Mouse (Mus musculus) midbrain, postnatal 0 days (tissue): ENCODE data around the gene Adamts10. TPM values are rescaled to one million over a fixed set of nuclear protein-coding genes. Genes with fewer than 3 reads are reported as not detected.

Experiments
- ATAC-seq: fragments of 200-750 bp; cut with Nextera tagmentation; 2 replicates; pipeline ENCODE4 v1.8.0; 2017; ENCODE audit warnings: moderate number of reproducible peaks, mild to moderate bottlenecking, moderate TSS enrichment, moderate library complexity; ENCODE audit not compliant: low FRiP score
- DNase-seq: peaks from one replicate; pipeline ENCODE4 v3.0.0-alpha.2; 2015; ENCODE audit warnings: low spot score
- H3K27ac ChIP-seq: fragments of 300-500 bp; sonication (generic); 2 replicates; pipeline ENCODE4 v1.5.1; 2014; ENCODE audit warnings: low read depth, mild to moderate bottlenecking, low read length, mixed read lengths
- H3K27me3 ChIP-seq: fragments of 300-500 bp; sonication (generic); 2 replicates; pipeline ENCODE4 v1.6.1; 2014; ENCODE audit warnings: low read length, control low read depth, mixed read lengths; ENCODE audit not compliant: insufficient read depth
- H3K36me3 ChIP-seq: fragments of 300-500 bp; sonication (generic); 2 replicates; pipeline ENCODE4 v1.6.1; 2014; ENCODE audit warnings: low read length, control low read depth, mixed read lengths; ENCODE audit not compliant: insufficient read depth
- H3K4me1 ChIP-seq: fragments of 300-500 bp; sonication (generic); 2 replicates; pipeline ENCODE4 v1.6.1; 2014; ENCODE audit warnings: mild to moderate bottlenecking, control low read depth, antibody characterized with exemption, low read length, mixed read lengths; ENCODE audit not compliant: insufficient read depth
- H3K4me2 ChIP-seq: fragments of 300-500 bp; sonication (generic); 2 replicates; pipeline ENCODE4 v1.6.1; 2014; ENCODE audit warnings: low read depth, mild to moderate bottlenecking, low read length, mixed read lengths; ENCODE audit not compliant: poor library complexity, severe bottlenecking
- H3K4me3 ChIP-seq: fragments of 300-500 bp; sonication (generic); 2 replicates; pipeline ENCODE4 v1.5.1; 2014; ENCODE audit warnings: low read depth, mild to moderate bottlenecking, low read length, moderate library complexity
- H3K9ac ChIP-seq: fragments of 300-500 bp; sonication (generic); replicated peaks from 2 replicates; pipeline ENCODE4 v1.6.1; 2014; ENCODE audit warnings: mild to moderate bottlenecking, low read length, moderate library complexity, mixed read lengths; ENCODE audit not compliant: poor library complexity, severe bottlenecking
- H3K9me3 ChIP-seq: fragments of 300-500 bp; sonication (generic); 2 replicates; pipeline ENCODE4 v1.6.1; 2016; ENCODE audit warnings: low read length, control low read depth
- CTCF ChIP-seq: IDR thresholded peaks from 2 replicates; pipeline ENCODE4 v1.5.1; 2016; ENCODE audit warnings: antibody characterized with exemption, mild to moderate bottlenecking
- WGBS: fragments of 180-500 bp; shearing (Covaris S2); extraction: QIAGEN DNeasy Blood & Tissue Kit; methylation state at CpG from one replicate; pipeline ENCODE4 v1.1.7; 2014; 5-methylcytosine and 5-hydroxymethylcytosine counted together
- polyA plus RNA-seq: library from polyadenylated mRNA; unstranded; fragments of >200 nt; fragmentation: Nextera tagmentation; extraction: Ambion mirVana; gene quantifications from 2 replicates; pipeline ENCODE4 v1.2.1, GENCODE M21; 2015
- total RNA-seq: library from RNA; depleted of rRNA; stranded (reverse); fragments of >200 nt; gene quantifications from 2 replicates; pipeline ENCODE4 v1.2.3, GENCODE M21; 2014

The Adamts10 gene
- total and polyA plus RNA-seq, 2 experiments from 2014 or later, result 36.9 to 56.3 TPM

GRCm38 (mm10) chr17:33494586-33494985, 29.4 kb upstream of the Adamts10 start:
- no peak overlapping the region for H3K4me3 ChIP-seq
- H3K27me3 ChIP-seq, result no peaks in the 10 kb centered on the region
- no peak overlapping the region for H3K4me2 ChIP-seq
- H3K27ac ChIP-seq, result no peak overlapping the region
- no peaks in the 10 kb centered on the region for H3K4me1 ChIP-seq
- no peaks in the 10 kb centered on the region for H3K9me3 ChIP-seq
- no peak for TF ChIP-seq CTCF
- DNase-seq (no peak), ATAC-seq (no peak)
- H3K9ac ChIP-seq, result no peak overlapping the region
- no peaks in the 10 kb centered on the region for H3K36me3 ChIP-seq

GRCm38 (mm10) chr17:33498918-33499317, 25.1 kb upstream of the Adamts10 start:
- no peaks in the 10 kb centered on the region for H3K27me3 ChIP-seq
- H3K9ac ChIP-seq, result no peak overlapping the region
- TF ChIP-seq CTCF, result no peak
- no peak overlapping the region for H3K4me3 ChIP-seq
- H3K27ac ChIP-seq, result no peak overlapping the region
- no peaks in the 10 kb centered on the region for H3K4me1 ChIP-seq
- no peak for DNase-seq
- H3K36me3 ChIP-seq, result no peaks in the 10 kb centered on the region
- no peak overlapping the region for H3K4me2 ChIP-seq
- 68% methylated on average over 1 of the region's 1 CpGs for WGBS
- H3K9me3 ChIP-seq, result no peaks in the 10 kb centered on the region
- ATAC-seq, result no peak

GRCm38 (mm10) chr17:33508386-33508785, 15.6 kb upstream of the Adamts10 start:
- no peak for ATAC-seq
- H3K9me3 ChIP-seq, result no peaks in the 10 kb centered on the region
- WGBS, result 92% methylated on average over 1 of the region's 1 CpGs

GRCm38 (mm10) chr17:33510172-33510571, 13.8 kb upstream of the Adamts10 start:
- H3K4me3 ChIP-seq, result no peak overlapping the region
- 69% methylated on average over 5 of the region's 5 CpGs for WGBS
- H3K4me1 ChIP-seq, result no peaks in the 10 kb centered on the region
- H3K27me3 ChIP-seq, result no peaks in the 10 kb centered on the region
- DNase-seq (no peak), ATAC-seq (no peak)
- no peak for TF ChIP-seq CTCF
- no peak overlapping the region for H3K27ac ChIP-seq
- no peaks in the 10 kb centered on the region for H3K36me3 ChIP-seq
- H3K4me2 ChIP-seq, result no peak overlapping the region
- no peaks in the 10 kb centered on the region for H3K9me3 ChIP-seq
- H3K9ac ChIP-seq, result no peak overlapping the region

More at GRCm38 (mm10) chr17:33508386-33508785, 15.6 kb upstream of the Adamts10 start:
- no peak overlapping the region for H3K9ac ChIP-seq
- no peak overlapping the region for H3K27ac ChIP-seq
- no peak overlapping the region for H3K4me2 ChIP-seq
- no peaks in the 10 kb centered on the region for H3K36me3 ChIP-seq
- no peaks in the 10 kb centered on the region for H3K27me3 ChIP-seq
- no peaks in the 10 kb centered on the region for H3K4me1 ChIP-seq
- DNase-seq, result no peak
- H3K4me3 ChIP-seq, result no peak overlapping the region
- TF ChIP-seq CTCF, result no peak

- H3K27ac ChIP-seq, result no peak overlapping the region
- H3K36me3 ChIP-seq, result no peaks in the 10 kb centered on the region
- no peak overlapping the region for H3K4me2 ChIP-seq
- DNase-seq, result no peak
- no peak for ATAC-seq
- no peak overlapping the region for H3K4me3 ChIP-seq
- no peaks in the 10 kb centered on the region for H3K9me3 ChIP-seq
- H3K27me3 ChIP-seq, result no peaks in the 10 kb centered on the region
- no peak overlapping the region for H3K9ac ChIP-seq
- 12% methylated on average over 2 of the region's 2 CpGs for WGBS
- no peak for TF ChIP-seq CTCF
- H3K4me1 ChIP-seq, result no peaks in the 10 kb centered on the region
These were observed 11.3 kb upstream of the Adamts10 start for GRCm38 (mm10) chr17:33512441-33513415.

- ATAC-seq, result no peak
- Histone ChIP-seq H3K36me3 (no peaks in the 10 kb centered on the region), H3K27me3 (no peaks in the 10 kb centered on the region), H3K27ac (no peak overlapping the region), H3K4me3 (no peak overlapping the region), H3K9me3 (no peaks in the 10 kb centered on the region), H3K9ac (no peak overlapping the region), H3K4me2 (no peak overlapping the region), H3K4me1 (no peaks in the 10 kb centered on the region)
- peak; percentile 26; the same call in 1 of the 2 replicates for TF ChIP-seq CTCF
- DNase-seq, result no peak
- WGBS, result 94% methylated on average over 5 of the region's 5 CpGs
These were observed 10.1 kb upstream of the Adamts10 start for GRCm38 (mm10) chr17:33513874-33514273.
